Mouse (Mus musculus): ENCODE measurements around the gene Wnk4.

DNA sequence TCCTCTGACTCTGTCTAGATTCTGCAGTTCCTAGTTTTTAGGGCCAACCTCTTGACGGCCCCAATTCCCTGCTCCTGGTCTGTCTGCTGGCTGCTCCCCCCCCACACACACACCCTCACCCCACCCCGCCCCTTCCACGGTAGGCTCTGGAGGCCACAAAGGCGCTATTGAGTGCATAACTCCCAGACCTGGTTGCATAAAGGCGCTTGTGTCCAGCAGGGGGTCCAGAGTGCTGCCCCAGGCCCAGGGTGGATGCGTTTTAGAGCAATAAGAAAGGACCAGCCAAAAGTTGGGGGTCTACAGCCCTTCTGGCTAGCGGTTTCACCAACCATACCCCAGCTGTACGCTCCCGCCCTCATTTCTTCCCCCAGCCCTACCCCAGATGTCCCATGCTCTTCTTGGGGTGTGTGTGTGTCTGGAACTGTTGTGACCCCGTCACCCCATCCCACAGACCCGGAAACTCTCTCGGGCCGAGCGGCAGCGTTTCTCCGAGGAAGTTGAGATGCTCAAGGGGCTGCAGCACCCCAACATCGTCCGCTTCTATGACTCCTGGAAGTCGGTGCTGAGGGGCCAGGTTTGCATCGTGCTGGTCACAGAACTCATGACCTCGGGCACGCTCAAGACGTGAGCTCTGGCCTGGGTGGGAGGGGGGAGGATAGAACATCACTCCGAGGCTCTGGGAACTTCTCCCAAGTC is 2.1 kb downstream of the Wnk4 start:
- no peak for TF ChIP-seq CTCF (IDR thresholded peaks at IDR 0.05; ENCODE audit: insufficient read depth, low read length)
- no peak for TF ChIP-seq POLR2A (IDR thresholded peaks at IDR 0.05; ENCODE audit: borderline replicate concordance, extremely low read depth, low read depth, low read length)

All from lung, adult 2 months (tissue).